Mouse (Mus musculus) brown adipose tissue, adult 24 weeks (tissue): ENCODE data around the gene Dclre1c. TPM values are rescaled to one million over a fixed set of nuclear protein-coding genes. Genes with fewer than 3 reads are reported as not detected.

Experiments used
- H3K27ac ChIP-seq: fragments of 200-500 bp; replicated peaks from 2 replicates; pipeline ENCODE4 v1.5.1; 2012; ENCODE audit warnings: low read depth, mild to moderate bottlenecking, low read length
- H3K4me1 ChIP-seq: fragments of 200-500 bp; 2 replicates; pipeline ENCODE4 v1.6.1; 2012; ENCODE audit warnings: low read length, mixed read lengths; ENCODE audit not compliant: control insufficient read depth, insufficient read depth, insufficient read length
- H3K4me3 ChIP-seq: fragments of 200-500 bp; 2 replicates; pipeline ENCODE4 v1.5.1; 2012; ENCODE audit warnings: low read depth, mild to moderate bottlenecking, low read length, moderate library complexity; ENCODE audit not compliant: insufficient read depth
- polyA plus RNA-seq: library from polyadenylated mRNA; stranded (reverse); fragments of >200 nt; gene quantifications from 2 replicates; pipeline ENCODE4 v1.2.4, GENCODE M21; 2012; ENCODE audit not compliant: missing spikeins, insufficient read depth, insufficient read length

Gene Dclre1c
- polyA plus RNA-seq, 1 experiment: 3.5 TPM

DNA sequence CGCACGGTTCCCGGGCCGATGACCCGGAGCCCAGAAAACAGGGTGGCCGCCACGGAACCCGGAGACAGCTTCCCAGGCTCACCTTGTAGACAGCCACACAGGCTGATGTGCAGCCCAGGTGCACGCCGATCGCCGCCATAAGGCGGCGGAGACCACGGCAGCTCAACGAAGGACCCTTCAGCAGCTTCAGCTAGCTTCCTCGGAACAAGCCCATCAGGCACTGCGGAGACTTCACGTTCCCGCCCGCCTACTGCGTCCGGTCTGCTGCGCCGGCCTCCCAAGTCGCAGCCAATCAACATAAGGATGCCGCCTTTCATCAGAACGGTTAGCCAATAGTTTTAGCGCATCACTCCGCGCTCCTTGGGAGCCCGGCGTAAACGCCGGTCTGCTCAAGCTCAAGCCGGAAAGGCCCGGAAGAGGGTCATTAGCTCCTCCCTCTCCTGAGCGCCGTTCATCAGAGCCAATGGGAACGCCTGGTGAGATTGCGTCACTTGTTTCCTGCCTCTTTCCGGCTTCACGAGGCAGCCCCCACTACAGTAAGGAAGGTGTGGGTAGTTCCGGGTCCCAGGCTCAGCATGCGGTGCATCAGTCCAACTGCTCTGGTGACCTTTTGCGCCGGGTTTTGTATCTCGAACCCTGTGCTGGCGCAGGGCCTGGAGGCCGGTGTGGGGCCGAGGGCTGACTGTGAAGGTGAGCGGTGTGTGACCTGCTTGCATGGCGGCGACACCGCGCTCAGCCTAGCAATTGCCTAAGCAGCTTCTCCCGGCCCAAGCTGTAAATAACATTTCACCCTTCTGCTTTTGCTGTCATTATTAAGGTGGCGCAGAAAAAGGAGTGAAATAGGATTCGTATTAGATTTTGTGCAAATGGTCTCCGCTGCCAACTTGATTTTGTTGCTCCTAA, 88.9 kb downstream of the Dclre1c start, which contains the start of the genes Gm45902, Hspa14 and Cdnf:
TSS of gene Gm45902 (minus strand) at position 239 of the 903 bp plus-strand sequence.
TSS of gene Hspa14 (minus strand) at position 263 of the 903 bp plus-strand sequence.
TSS of gene Cdnf (plus strand) at position 479 of the 903 bp plus-strand sequence.
- peak within 1 kb of the TSS; percentile 80 for H3K27ac ChIP-seq
- peaks cover 2% of the 10 kb centered on the region for H3K4me1 ChIP-seq
- peak within 1 kb of the TSS; percentile 85 for H3K4me3 ChIP-seq

Other genes with a start within 250 kb of the Dclre1c start
- gene Nmt2, start 139.9 kb upstream of the Dclre1c start, polyA plus RNA-seq: 24.5 and 28.6 TPM in 2 replicates
- gene Rpp38, start 91.5 kb upstream of the Dclre1c start, polyA plus RNA-seq: 6.7 and 13.6 TPM in 2 replicates
- not detected in 2 replicates for gene Acbd7, start 88.0 kb upstream of the Dclre1c start, polyA plus RNA-seq
- gene Olah, start 26.9 kb upstream of the Dclre1c start, polyA plus RNA-seq: not detected in 2 replicates
- not detected in 2 replicates for gene Meig1, start 1.5 kb upstream of the Dclre1c start, polyA plus RNA-seq
- 0.33 and 1.7 TPM in 2 replicates for gene Suv39h2, start 50.9 kb downstream of the Dclre1c start, polyA plus RNA-seq
- gene Gm45902, start 88.7 kb downstream of the Dclre1c start, polyA plus RNA-seq: 0.79 and 0.87 TPM in 2 replicates
- gene Hspa14, start 88.7 kb downstream of the Dclre1c start, polyA plus RNA-seq: 24.9 and 33.9 TPM in 2 replicates
- 7.5 and 8.0 TPM in 2 replicates for gene Cdnf, start 88.9 kb downstream of the Dclre1c start, polyA plus RNA-seq
- 18.7 and 31.0 TPM in 2 replicates for gene Fam107b, start 146.4 kb downstream of the Dclre1c start, polyA plus RNA-seq